Mouse (Mus musculus) liver, postnatal 0 days (tissue): ENCODE results near the gene Chga.

Source experiments
- CTCF ChIP-seq: sonication (generic); IDR thresholded peaks from 2 replicates; pipeline ENCODE4 v1.5.1; 2016; ENCODE audit warnings: antibody characterized with exemption, low read depth
- EP300 ChIP-seq: IDR thresholded peaks from 2 replicates; pipeline ENCODE4 v1.6.1; 2016; ENCODE audit warnings: antibody characterized with exemption, low read depth, mild to moderate bottlenecking

GRCm38 (mm10) chr12:102524216-102524615, 30.6 kb upstream of the Chga start:
- TF ChIP-seq EP300 = no peak
- TF ChIP-seq CTCF = no peak
